Comparison of ENCODE assay signal across 25 mouse cellular contexts in the genomic region with DNA sequence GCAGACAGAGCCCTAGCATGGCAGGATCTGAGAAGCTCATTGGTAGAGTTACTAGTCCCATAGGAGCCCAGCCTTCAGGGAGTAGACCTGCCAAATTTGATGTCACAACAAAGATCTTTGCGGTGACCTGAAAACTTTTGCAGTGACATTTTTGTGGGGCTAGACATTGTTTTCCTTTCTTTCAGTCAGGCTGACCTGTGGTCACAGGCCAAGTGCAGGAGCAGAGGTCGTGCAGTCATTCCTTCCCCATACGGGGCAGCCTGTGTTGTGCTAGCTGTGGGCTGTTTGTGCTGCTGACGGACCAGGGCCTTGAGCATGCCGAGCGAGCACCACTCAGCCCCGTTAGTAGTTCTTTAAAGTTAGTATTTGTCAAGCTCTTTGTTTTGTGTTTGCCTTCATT. TPM values are rescaled to one million over a fixed set of nuclear protein-coding genes. Genes with fewer than 3 reads are reported as not detected.
DNase-seq lines count a peak whose midpoint lies in the region; ATAC-seq and TF ChIP-seq lines count a peak whose summit lies in the region.
"Had no signal": no experiment of that assay in that cellular context is flagged by ENCODE, and none has a peak within 500 bp of the region (broad histone marks: within the 10 kb centered on the region; RNA-seq: fewer than 3 reads in every experiment).

No protein-coding gene starts in this region.

- H3K9ac ChIP-seq in hindbrain, embryonic 12.5 days = no peak overlapping the region
- H3K9ac ChIP-seq in liver, adult 2 months (ENCODE audit: low read depth, low read length) = no peak overlapping the region
- H3K9ac ChIP-seq in liver, embryonic 11.5 days (ENCODE audit: low read depth, low read length) = no peak overlapping the region
- H3K9ac ChIP-seq in liver, embryonic 16.5 days (ENCODE audit: low read depth, low read length) = no peak overlapping the region
- H3K9ac ChIP-seq: heart, embryonic 13.5 days; hindbrain, embryonic 15.5 days; intestine, embryonic 15.5 days; lung, embryonic 14.5 days had no signal

- H3K4me1 ChIP-seq in hindbrain, embryonic 10.5 days (replicated peaks) = peaks cover 13% of the 10 kb centered on the region
- H3K4me1 ChIP-seq in hindbrain, embryonic 12.5 days = no peaks in the 10 kb centered on the region
- peaks cover 12% of the 10 kb centered on the region for H3K4me1 ChIP-seq in liver, adult 2 months (ENCODE audit: control insufficient read depth, insufficient read depth, low read length)
- peaks cover 9% of the 10 kb centered on the region for H3K4me1 ChIP-seq in liver, embryonic 11.5 days (replicated peaks; ENCODE audit: control insufficient read depth, insufficient read depth, low read length)
- no peaks in the 10 kb centered on the region; the same call in none of the 2 replicates for H3K4me1 ChIP-seq in liver, embryonic 16.5 days (ENCODE audit: control insufficient read depth, low read depth, low read length)
- H3K4me1 ChIP-seq: hindbrain, embryonic 15.5 days had no signal

- H3K36me3 ChIP-seq in hindbrain, embryonic 10.5 days = peaks cover 34% of the 10 kb centered on the region
- peaks cover 28% of the 10 kb centered on the region for H3K36me3 ChIP-seq in hindbrain, embryonic 12.5 days
- H3K36me3 ChIP-seq in liver, adult 2 months (ENCODE audit: control insufficient read depth, insufficient read depth, low read length) = peaks cover 10% of the 10 kb centered on the region; the same call in 1 of the 2 replicates
- H3K36me3 ChIP-seq in liver, embryonic 11.5 days (ENCODE audit: control insufficient read depth, insufficient read depth, low read length) = peaks cover 4% of the 10 kb centered on the region
- peaks cover 8% of the 10 kb centered on the region for H3K36me3 ChIP-seq in liver, embryonic 16.5 days (ENCODE audit: control insufficient read depth, insufficient read depth)

- DNase-seq in hindbrain, embryonic 10.5 days (ENCODE audit: low spot score) = peak; percentile 8
- DNase-seq in liver, adult 2 months (ENCODE audit: extremely low read depth, low read depth, low spot score) = peak; percentile 82
- DNase-seq in liver, embryonic 11.5 days (ENCODE audit: low spot score) = no peak
- DNase-seq in embryo, embryonic 10.5 days (ENCODE audit: low spot score) = peak; percentile 33
- DNase-seq in testis, postnatal 10 days (ENCODE audit: low spot score) = no peak
- DNase-seq: cerebellum, adult 9-11 months; gastrocnemius, postnatal 10 days; heart, adult 18-20 months; layer of hippocampus, adult 9-11 months; lung, embryonic 14.5 days; lung, postnatal 4 days; thymus, postnatal 36 days had no signal

- no peak for ATAC-seq in hindbrain, embryonic 12.5 days (ENCODE audit: low FRiP score)
- ATAC-seq in liver, embryonic 11.5 days (replicated peaks; ENCODE audit: low FRiP score) = no peak
- peak; percentile 73 for ATAC-seq in liver, embryonic 16.5 days (ENCODE audit: low read depth)
- ATAC-seq: intestine, embryonic 15.5 days had no signal

- no peaks in the 10 kb centered on the region for H3K9me3 ChIP-seq in hindbrain, embryonic 10.5 days
- H3K9me3 ChIP-seq in hindbrain, embryonic 12.5 days (replicated peaks) = no peaks in the 10 kb centered on the region
- H3K9me3 ChIP-seq in liver, embryonic 11.5 days (ENCODE audit: control insufficient read depth, low read length) = no peaks in the 10 kb centered on the region
- H3K9me3 ChIP-seq in liver, embryonic 16.5 days (replicated peaks; ENCODE audit: control insufficient read depth, low read length) = no peaks in the 10 kb centered on the region
- H3K9me3 ChIP-seq: heart, embryonic 13.5 days; hindbrain, embryonic 15.5 days; intestine, embryonic 15.5 days; midbrain, embryonic 10.5 days had no signal

- WGBS in hindbrain, embryonic 10.5 days = 39% methylated on average over 7 of the region's 7 CpGs
- 43% methylated on average over 7 of the region's 7 CpGs for WGBS in hindbrain, embryonic 12.5 days
- WGBS in liver, adult 2 months = 11% methylated on average over 7 of the region's 7 CpGs
- 77% methylated on average over 7 of the region's 7 CpGs for WGBS in liver, embryonic 11.5 days
- WGBS in liver, embryonic 16.5 days (ENCODE audit: insufficient replicate concordance) = 65% methylated on average over 7 of the region's 7 CpGs

- no peaks in the 10 kb centered on the region for H3K27me3 ChIP-seq in hindbrain, embryonic 10.5 days (ENCODE audit: insufficient read depth, poor library complexity, severe bottlenecking)
- no peaks in the 10 kb centered on the region for H3K27me3 ChIP-seq in hindbrain, embryonic 12.5 days
- H3K27me3 ChIP-seq in liver, adult 2 months (ENCODE audit: control insufficient read depth, insufficient read depth, low read length) = no peaks in the 10 kb centered on the region
- H3K27me3 ChIP-seq in liver, embryonic 11.5 days (replicated peaks; ENCODE audit: control insufficient read depth, insufficient read depth, low read length) = no peaks in the 10 kb centered on the region
- no peaks in the 10 kb centered on the region for H3K27me3 ChIP-seq in liver, embryonic 16.5 days (ENCODE audit: control insufficient read depth, insufficient read depth, low read depth, low read length)
- H3K27me3 ChIP-seq: heart, embryonic 13.5 days; hindbrain, embryonic 15.5 days; intestine, embryonic 15.5 days had no signal

- H3K79me2 ChIP-seq in liver, adult 2 months (ENCODE audit: control insufficient read depth, insufficient read depth, low read length) = peaks cover 26% of the 10 kb centered on the region; the same call in 1 of the 2 replicates

- H3K4me2 ChIP-seq in hindbrain, embryonic 12.5 days (replicated peaks) = no peak overlapping the region
- no peak overlapping the region for H3K4me2 ChIP-seq in liver, embryonic 11.5 days
- H3K4me2 ChIP-seq in liver, embryonic 16.5 days (ENCODE audit: low read depth, low read length) = no peak overlapping the region
- H3K4me2 ChIP-seq: heart, embryonic 13.5 days; hindbrain, embryonic 15.5 days; intestine, embryonic 15.5 days; lung, embryonic 14.5 days had no signal

- H3K4me3 ChIP-seq in hindbrain, embryonic 10.5 days = no peak overlapping the region
- H3K4me3 ChIP-seq in hindbrain, embryonic 12.5 days = no peak overlapping the region
- H3K4me3 ChIP-seq in liver, adult 2 months (ENCODE audit: insufficient read depth, low read depth, low read length) = no peak overlapping the region
- no peak overlapping the region for H3K4me3 ChIP-seq in liver, embryonic 11.5 days (ENCODE audit: low read depth, low read length)
- no peak overlapping the region for H3K4me3 ChIP-seq in liver, embryonic 16.5 days (ENCODE audit: low read depth, low read length)
- H3K4me3 ChIP-seq: heart, embryonic 13.5 days; hindbrain, embryonic 15.5 days; intestine, embryonic 15.5 days; midbrain, embryonic 10.5 days had no signal

- no peak for TF ChIP-seq CTCF in liver, adult 2 months (IDR thresholded peaks at IDR 0.05; ENCODE audit: low read depth, low read length)

- no peak overlapping the region for H3K27ac ChIP-seq in hindbrain, embryonic 10.5 days
- no peak overlapping the region for H3K27ac ChIP-seq in hindbrain, embryonic 12.5 days
- peak overlapping the region; percentile 15 for H3K27ac ChIP-seq in liver, adult 2 months (replicated peaks; ENCODE audit: insufficient read depth, low read depth, low read length)
- H3K27ac ChIP-seq in liver, embryonic 11.5 days (ENCODE audit: low read depth, low read length) = no peak overlapping the region
- H3K27ac ChIP-seq in liver, embryonic 16.5 days (ENCODE audit: low read length) = no peak overlapping the region; the same call in 1 of the 2 replicates
- H3K27ac ChIP-seq: heart, embryonic 13.5 days; hindbrain, embryonic 15.5 days; intestine, embryonic 15.5 days; midbrain, embryonic 10.5 days had no signal

- no peak for TF ChIP-seq POLR2A in liver, adult 2 months (IDR thresholded peaks at IDR 0.05; ENCODE audit: extremely low read depth, insufficient read depth, low read length)

RNA-seq across cellular contexts. Expression of a gene that starts 22.0 kb away (rescaled TPM):
- polyA plus RNA-seq in hindbrain, embryonic 10.5 days (2016; fragmentation: Nextera tagmentation; extraction: Ambion mirVana) = not detected in 2 replicates
- not detected in 2 replicates for polyA plus RNA-seq in hindbrain, embryonic 12.5 days (2016; fragmentation: Nextera tagmentation; extraction: Ambion mirVana)
- not detected in 2 replicates for total RNA-seq in liver, adult 2 months (2014; rRNA removed)
- polyA plus RNA-seq in liver, adult 2 months (2012; rRNA removed) = not detected in 2 replicates
- not detected in 2 replicates for polyA plus RNA-seq in liver, embryonic 11.5 days (2014; fragmentation: Nextera tagmentation; extraction: Ambion mirVana)
- polyA plus RNA-seq in liver, embryonic 16.5 days (2015; fragmentation: Nextera tagmentation; extraction: Ambion mirVana) = not detected in 2 replicates
- total RNA-seq: gastrocnemius, postnatal 10 days; heart, adult 18-20 months; heart, postnatal 25 days; left cerebral cortex, adult 8-10 months; midbrain, postnatal 0 days had no signal
- polyA plus RNA-seq: brain, embryonic 14.5 days; forebrain, embryonic 11.5 days; heart, embryonic 13.5 days; hindbrain, embryonic 15.5 days; intestine, embryonic 15.5 days; limb, embryonic 11.5 days; lung, embryonic 14.5 days; midbrain, embryonic 10.5 days; midbrain, postnatal 0 days; testis, adult 2 months had no signal

RNA-seq across cellular contexts. Expression of a gene that starts 29.1 kb away (rescaled TPM):
- 15.6 and 20.2 TPM in 2 replicates for polyA plus RNA-seq in hindbrain, embryonic 10.5 days (2016; fragmentation: Nextera tagmentation; extraction: Ambion mirVana)
- polyA plus RNA-seq in hindbrain, embryonic 12.5 days (2016; fragmentation: Nextera tagmentation; extraction: Ambion mirVana) = 21.9 and 22.9 TPM in 2 replicates
- 18.0 and 23.2 TPM in 2 replicates for total RNA-seq in liver, adult 2 months (2014; rRNA removed)
- 10.0 and 13.7 TPM in 2 replicates for polyA plus RNA-seq in liver, adult 2 months (2012; rRNA removed)
- 24.9 and 25.3 TPM in 2 replicates for polyA plus RNA-seq in liver, embryonic 11.5 days (2014; fragmentation: Nextera tagmentation; extraction: Ambion mirVana)
- 14.1 and 15.6 TPM in 2 replicates for polyA plus RNA-seq in liver, embryonic 16.5 days (2015; fragmentation: Nextera tagmentation; extraction: Ambion mirVana)

RNA-seq across cellular contexts. Expression of a gene that starts 34.0 kb away (rescaled TPM):
- polyA plus RNA-seq in hindbrain, embryonic 10.5 days (2016; fragmentation: Nextera tagmentation; extraction: Ambion mirVana) = 40.8 and 41.9 TPM in 2 replicates
- polyA plus RNA-seq in hindbrain, embryonic 12.5 days (2016; fragmentation: Nextera tagmentation; extraction: Ambion mirVana) = 44.1 and 45.7 TPM in 2 replicates
- 10.8 and 16.0 TPM in 2 replicates for total RNA-seq in liver, adult 2 months (2014; rRNA removed)
- 13.3 and 14.8 TPM in 2 replicates for polyA plus RNA-seq in liver, adult 2 months (2012; rRNA removed)
- polyA plus RNA-seq in liver, embryonic 11.5 days (2014; fragmentation: Nextera tagmentation; extraction: Ambion mirVana) = 33.7 and 35.5 TPM in 2 replicates
- polyA plus RNA-seq in liver, embryonic 16.5 days (2015; fragmentation: Nextera tagmentation; extraction: Ambion mirVana) = 10.1 and 11.4 TPM in 2 replicates

Comparison
In these comparisons a context has a peak if more than half of its experiments do, and no peak if none do; other contexts are left out.
1. DNase-seq: peak in hindbrain, embryonic 10.5 days (single experiment), liver, adult 2 months (single experiment) and embryo, embryonic 10.5 days (single experiment); none in liver, embryonic 11.5 days (single experiment) and testis, postnatal 10 days (single experiment).